Mouse (Mus musculus): ENCODE data around the gene Gimap8.
"Not testable (repeated sequence)": the region's sequence is repeated elsewhere in the genome, so short reads cannot be mapped to it uniquely, and the experiment has no call there.

Gimap8 gene

DNA sequence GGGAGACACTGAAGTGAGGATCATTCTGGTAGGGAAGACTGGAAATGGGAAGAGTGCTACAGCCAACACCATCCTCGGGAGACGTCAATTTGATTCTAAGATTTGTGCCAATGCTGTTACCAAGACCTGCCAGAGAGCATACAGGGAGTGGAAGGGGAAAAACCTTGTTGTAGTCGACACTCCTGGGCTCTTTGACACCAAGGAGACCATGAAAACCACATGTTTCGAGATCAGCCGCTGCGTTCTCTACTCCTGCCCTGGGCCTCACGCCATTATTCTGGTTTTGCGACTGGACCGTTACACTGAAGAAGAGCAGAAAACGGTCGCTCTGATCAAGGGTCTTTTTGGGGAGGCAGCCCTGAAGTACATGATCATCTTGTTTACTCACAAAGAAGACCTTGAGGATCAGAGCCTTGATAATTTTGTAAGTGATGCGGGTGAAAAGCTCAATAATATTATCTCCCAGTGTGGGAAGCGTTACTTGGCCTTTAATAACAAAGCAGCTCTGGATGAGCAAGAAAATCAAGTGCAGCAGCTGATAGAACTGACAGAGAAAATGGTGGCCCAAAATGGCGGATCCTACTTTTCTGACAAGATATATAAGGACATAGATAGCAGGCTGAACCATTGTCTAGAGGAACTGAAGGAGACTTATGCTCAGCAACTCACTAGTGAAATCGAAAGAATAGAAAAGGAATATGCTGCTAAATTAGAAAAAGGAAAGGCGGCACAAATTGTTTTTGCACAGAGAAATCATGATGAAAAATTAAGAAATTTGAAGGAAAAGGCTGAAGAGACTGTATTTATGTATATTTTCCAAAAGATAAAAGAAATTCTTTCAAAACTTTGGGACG lies 30.7 kb downstream of the Gimap8 start:
- DNase-seq (ENCODE audit: low spot score in 2 of 2), result no peak

GRCm38 (mm10) chr6:48678391-48678790 lies 31.4 kb downstream of the Gimap8 start:
- no peak for DNase-seq (ENCODE audit: low spot score in 2 of 2)

- no peak for DNase-seq (ENCODE audit: low spot score in 2 of 2)
These were observed 32.7 kb downstream of the Gimap8 start for GRCm38 (mm10) chr6:48679701-48680100.

DNA sequence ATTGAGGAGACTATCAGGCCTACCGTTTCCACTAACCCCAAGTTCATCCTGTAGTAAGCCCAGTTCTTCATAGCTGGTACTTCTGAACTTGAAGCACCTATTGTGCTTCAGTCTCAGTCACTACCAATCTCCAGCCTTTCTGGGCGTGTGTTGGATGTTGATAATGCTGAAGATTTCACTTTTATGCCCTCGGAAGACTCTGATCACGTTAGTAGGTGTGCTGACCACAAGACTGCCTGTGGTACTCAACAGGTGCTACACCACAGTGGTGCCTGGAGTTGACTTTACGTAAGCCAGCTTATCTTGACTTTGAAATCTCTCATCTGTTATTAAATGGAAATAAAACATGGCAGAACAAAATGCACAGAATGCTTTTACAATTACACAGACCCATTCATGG lies 33.4 kb downstream of the Gimap8 start:
- no peak for DNase-seq (ENCODE audit: low spot score in 2 of 2)

DNA sequence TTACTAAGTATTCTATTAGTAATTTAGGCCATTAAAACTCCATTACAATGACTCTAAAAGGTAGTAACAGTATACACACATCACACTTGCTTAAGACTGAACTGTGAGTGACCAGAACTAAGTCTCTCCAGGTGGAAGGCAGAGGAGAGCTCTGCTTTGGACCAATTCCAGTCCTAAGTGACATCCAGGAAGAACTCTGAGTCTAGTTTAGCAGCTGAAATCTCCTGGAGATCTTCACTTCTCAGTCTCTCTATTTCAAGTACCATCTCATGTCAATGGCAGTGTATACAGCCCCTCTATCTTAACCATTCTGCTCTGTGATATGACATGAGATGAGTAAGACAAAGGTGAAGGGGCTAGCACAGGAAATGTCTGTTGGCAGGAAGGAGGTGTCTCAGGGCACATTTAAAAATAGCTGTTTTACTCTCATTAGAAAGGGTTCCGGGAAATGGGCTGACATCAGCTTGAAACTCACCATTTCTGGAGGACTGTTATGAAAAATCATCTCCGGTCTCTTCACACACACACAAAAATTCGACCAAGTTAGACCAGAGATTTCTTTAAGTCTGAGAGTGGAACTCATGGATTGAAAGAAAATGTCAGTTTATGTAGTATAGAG lies 34.5 kb downstream of the Gimap8 start:
- no peak for DNase-seq (ENCODE audit: low spot score in 2 of 2)

GRCm38 (mm10) chr6:48682271-48682670 lies 35.2 kb downstream of the Gimap8 start:
- no peak for DNase-seq (ENCODE audit: low spot score in 2 of 2)

DNA sequence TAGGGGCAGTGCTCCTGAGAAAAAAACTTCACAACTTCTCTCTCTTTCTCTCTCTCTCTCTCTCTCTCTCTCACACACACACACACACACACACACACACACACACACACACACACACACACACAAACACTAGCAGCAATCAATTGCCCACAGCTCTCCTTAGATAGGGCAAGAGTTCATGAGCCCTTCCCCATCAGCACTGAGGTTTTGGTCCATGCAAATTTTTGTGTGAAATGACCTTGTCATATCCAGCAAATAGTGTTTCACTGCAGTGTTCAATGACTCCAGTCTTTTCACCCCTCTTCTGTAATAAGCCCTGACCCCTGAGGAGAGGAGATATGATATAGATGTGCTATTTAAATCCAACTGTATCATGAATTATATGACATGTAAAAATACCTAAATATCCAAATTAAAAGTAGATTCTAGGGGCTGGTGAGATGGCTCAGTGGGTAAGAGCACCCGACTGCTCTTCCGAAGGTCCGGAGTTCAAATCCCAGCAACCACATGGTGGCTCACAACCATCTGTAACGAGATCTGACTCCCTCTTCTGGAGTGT lies 36.3 kb downstream of the Gimap8 start:
- not testable (repeated sequence) for DNase-seq (ENCODE audit: low spot score in 2 of 2)

DNA sequence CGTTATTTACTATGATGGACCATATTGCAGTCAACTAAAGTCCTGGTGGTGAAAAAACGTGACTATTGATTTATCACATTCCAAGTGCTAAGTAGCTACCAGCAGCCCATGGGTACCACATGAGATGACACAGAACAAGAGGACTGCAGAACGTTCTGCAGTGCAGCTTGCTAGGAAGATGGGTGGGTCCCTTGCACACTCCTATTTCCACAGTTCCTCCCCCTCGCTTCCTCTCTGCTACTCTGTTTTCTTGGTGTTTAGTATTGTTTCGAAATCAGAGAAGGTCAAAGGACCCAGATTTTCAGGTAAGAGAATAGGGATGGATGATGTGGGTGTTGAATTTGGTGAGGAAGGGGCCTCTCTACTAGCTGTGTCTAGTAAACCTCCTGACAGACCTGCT lies 37.3 kb downstream of the Gimap8 start, which contains the start of gene Gimap4:
Gene Gimap4, plus strand, starts transcription at position 231 of the 400 bp plus-strand sequence.
- no peak for DNase-seq (ENCODE audit: low spot score in 2 of 2)

GRCm38 (mm10) chr6:48684806-48685205 lies 37.8 kb downstream of the Gimap8 start:
- DNase-seq (ENCODE audit: low spot score in 2 of 2), result no peak

DNA sequence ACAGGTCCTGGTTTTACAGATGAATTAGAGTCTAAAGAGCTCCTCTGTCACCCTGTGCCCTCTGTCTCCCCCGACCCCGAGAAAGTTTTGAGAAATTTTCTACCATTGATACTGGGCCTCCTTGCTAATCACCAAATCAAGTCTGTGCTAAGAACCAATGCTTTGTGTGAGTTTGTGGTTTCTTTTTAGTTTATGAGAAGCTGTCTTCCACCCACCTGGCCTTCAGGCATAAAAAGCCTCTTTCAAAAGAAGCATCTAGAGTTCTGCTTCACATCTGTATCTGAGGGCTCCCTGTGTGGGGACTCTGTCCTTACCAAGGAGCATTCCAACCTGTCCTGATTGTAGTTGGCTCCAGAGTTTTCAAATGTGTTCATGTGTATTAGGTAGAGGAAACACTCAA lies 38.2 kb downstream of the Gimap8 start:
- no peak for DNase-seq (ENCODE audit: low spot score in 2 of 2)

- no peak for DNase-seq (ENCODE audit: low spot score in 2 of 2)
These were observed 38.9 kb downstream of the Gimap8 start for GRCm38 (mm10) chr6:48685694-48686665.

DNA sequence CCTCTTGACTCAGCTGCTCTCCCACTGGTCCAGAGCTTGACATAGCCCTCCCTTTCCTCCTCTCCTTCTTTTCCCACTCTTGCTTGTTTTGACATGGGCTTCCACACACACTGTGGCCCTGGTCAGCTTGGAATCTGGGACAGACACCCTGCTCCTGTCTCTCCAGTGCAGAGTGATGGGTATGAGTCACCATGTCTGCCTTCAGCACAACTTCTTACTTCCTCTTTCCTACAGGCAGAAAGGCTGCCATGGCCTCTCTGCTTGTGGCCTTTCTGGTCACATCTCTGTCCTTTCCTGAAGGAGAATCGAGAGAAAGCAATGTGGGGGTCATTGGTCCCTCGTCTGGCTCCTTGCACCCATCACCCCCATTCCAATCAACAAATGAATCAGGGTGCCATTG lies 40.0 kb downstream of the Gimap8 start:
- no peak for DNase-seq (ENCODE audit: low spot score in 2 of 2)

- DNase-seq (ENCODE audit: low spot score in 2 of 2), result no peak
These were observed 42.3 kb downstream of the Gimap8 start for GRCm38 (mm10) chr6:48689320-48689719.

DNA sequence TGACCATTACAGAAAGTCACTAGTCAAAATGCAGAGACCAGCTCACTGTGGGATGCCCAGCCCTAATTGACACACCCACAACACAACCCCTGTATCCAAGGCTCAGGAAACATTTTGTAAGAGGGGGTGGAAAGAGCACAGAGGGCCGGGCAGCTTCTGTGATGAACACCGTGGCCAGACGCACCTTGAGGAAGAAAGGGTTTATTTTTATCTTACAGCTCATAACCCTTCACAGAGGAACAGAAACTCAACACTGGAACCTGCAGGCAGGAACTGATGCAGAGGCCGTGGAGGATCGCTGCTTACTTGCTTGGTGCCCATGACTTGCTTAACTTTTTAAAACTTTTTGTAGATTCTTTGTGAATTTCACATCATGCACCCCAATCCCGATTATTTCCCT lies 45.9 kb downstream of the Gimap8 start:
- DNase-seq (ENCODE audit: low spot score in 2 of 2), result no peak

DNA sequence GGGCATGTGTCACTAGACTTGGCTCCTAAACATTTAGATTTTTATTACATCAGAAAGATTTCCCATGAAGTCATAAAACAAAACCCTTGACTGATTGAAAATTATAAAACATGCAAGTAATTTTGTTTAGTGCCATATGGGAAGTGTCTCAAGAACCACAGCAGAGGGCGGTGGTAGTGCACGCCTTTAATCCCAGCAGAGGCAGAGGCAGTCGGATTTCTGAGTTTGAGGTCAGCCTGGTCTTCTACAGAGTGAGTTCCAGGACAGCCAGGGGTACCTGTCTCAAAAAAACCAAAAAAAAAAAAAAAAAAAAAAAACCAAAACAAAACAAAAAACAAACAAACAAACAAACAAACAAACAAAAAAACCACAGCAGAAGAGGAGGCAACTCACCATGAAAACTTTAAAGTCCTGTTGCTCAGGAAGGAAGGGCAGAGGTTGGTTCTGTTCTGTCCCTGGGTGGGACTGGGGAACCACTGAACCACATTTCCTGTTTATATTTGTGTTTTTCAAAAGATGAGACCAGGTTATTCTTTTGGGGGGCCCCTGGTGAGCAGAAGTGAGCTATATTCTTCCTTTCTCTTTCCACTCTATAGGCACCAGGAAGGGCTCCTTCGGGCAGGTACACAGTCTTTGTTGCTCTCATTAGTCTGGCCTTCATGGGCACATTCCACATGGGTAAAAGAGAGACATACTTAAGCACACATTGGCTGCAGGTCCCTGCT lies 50.0 kb downstream of the Gimap8 start:
- no peak for DNase-seq (ENCODE audit: low spot score in 2 of 2)

DNA sequence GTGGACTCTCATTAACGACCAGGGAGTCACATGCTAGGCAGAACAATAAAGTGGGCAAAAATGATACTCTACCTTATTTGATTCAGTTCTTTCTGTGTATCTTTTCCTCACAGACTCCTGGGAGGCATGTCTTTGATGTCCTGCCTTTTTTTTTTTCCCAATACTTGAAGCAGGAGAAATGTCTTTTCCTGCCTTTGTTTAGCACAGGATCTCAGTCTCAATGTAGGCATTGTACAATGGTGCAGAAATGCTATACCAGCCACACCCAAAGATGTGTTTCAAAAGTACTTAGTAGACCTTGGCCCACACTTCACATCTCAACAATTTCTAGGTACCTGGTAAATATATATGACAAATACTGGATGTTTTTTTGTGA lies 50.5 kb downstream of the Gimap8 start:
- DNase-seq (ENCODE audit: low spot score in 2 of 2), result no peak

DNA sequence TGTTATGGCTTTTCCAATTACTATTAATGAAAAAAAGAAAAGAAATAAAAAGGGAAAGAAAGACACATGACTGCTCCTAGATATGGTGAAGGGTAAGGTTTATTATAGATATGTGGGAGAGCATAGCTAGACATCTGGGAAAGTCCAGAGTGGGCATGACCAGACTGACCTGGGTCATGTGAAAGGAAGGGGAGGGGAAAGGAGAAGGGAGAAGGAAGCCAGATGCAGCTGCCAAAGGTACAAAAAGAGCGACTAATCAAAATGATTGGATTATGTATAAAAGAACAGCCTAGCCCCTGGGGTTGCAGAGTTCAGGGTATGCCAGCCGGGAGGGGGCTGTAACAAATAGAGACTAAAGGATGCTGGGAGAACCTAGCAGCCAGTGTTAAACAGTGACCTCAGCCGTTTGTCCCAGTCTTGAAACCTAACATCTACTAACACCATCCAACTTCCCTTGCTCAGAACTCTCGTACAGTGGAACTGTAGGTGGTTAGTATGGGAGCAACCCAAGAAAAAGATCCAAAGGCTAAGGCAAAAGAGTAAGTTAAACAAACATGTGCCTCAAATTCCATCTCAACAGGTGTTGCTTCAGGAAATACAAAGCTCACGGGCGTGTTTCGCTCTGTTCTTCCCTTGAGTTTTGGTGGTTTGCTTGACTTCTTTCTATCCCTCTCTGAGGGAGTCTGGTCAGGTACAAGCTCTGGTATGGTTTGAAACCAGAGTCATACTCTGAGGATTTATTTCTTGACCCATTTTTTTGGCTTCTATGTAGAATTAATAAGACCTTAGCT lies 51.2 kb downstream of the Gimap8 start:
- DNase-seq (ENCODE audit: low spot score in 2 of 2), result no peak

GRCm38 (mm10) chr6:48698888-48699287 lies 51.9 kb downstream of the Gimap8 start:
- no peak for DNase-seq (ENCODE audit: low spot score in 2 of 2)

DNA sequence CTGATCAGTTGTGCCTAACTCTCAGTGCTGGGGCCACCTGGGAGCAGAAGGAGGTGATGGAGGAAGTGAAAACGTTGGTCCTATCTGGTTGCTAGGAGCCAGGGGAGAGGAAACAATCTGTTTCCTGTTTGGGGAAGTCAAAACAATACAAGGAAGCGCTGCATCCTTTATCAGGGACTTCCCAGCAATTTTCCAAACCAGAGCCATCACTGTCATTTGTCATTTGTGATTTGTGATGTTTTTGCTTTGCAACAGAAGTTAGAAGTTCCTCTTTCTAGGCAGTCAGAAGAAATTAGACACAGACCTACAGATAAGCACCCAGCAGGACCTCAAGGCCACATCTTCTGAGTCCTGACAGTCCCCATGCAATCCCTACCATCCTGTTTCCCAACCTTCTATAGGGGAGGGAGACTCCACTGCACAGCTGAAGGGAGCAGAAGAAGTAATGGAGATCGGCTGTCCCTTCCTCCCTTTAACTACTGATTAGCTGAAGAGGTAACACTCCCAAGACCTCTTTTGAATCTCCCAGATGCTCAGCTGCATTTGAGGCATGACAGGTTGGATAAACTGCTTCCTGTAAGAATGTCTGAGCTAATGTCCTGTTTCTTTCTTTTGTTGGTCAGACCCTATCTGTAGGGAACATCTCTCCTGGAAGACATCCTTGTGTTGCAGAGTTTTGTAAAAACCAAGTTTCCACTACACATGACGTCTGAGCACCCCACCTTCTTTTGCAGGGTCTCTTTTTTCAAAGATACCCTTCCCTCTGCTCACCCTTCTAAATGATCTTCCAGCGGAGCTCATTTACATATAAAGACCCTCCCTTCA lies 53.4 kb downstream of the Gimap8 start:
- DNase-seq (ENCODE audit: low spot score in 2 of 2), result no peak

Data from urinary bladder, postnatal 4 days (tissue).